Mouse (Mus musculus): ENCODE results near the gene Hsh2d. TPM values are rescaled to one million over a fixed set of nuclear protein-coding genes. Genes with fewer than 3 reads are reported as not detected.

Hsh2d gene
- not detected in 2 replicates for polyA plus RNA-seq (2014; fragmentation: Nextera tagmentation; extraction: Ambion mirVana)

GRCm38 (mm10) chr8:72189417-72190214 is at the start of gene Hsh2d:
TSS of gene Hsh2d (plus strand) at chr8:72189638.
- no peaks in the 10 kb centered on the region for H3K27me3 ChIP-seq (ENCODE audit: control insufficient read depth, insufficient read depth, low read length)
- 72% methylated on average over 12 of the region's 12 CpGs for WGBS

DNA sequence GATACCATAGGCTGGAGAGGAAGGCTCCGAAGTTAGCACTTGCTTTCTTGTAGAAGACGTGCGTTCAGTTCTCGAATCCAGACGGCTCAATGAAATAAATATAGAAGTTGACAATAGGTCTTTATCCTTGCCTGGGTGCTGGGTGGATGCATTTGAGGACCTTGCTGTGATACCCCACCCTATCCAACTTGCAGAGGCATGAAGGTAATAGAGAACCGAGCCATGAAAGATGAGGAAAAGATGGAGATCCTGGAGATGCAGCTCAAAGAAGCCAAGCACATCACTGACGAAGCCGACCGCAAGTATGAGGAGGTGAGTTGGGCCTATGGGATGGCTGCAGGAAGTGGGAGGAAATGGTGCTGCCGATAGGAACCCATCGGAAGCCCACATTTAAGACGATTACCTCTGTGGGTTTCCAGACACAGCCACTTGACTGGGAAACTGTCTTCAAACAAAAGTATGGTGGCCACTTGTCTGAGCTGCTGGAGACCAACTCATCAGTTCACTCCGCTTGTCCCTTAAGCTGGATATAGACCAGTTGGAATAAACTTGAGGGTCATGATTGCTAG is 46.1 kb upstream of the Hsh2d start:
- ATAC-seq (replicated peaks; ENCODE audit: insufficient number of reproducible peaks, low FRiP score, low TSS enrichment, low read depth) (no peak), DNase-seq (ENCODE audit: low spot score) (no peak)
- Histone ChIP-seq H3K36me3 (replicated peaks; ENCODE audit: control insufficient read depth, insufficient read depth, low read depth, low read length) (peaks cover 29% of the 10 kb centered on the region), H3K9ac (replicated peaks; ENCODE audit: low read length) (no peak overlapping the region), H3K27me3 (ENCODE audit: control insufficient read depth, insufficient read depth, low read length) (no peaks in the 10 kb centered on the region), H3K4me2 (ENCODE audit: low read depth, low read length) (no peak overlapping the region), H3K4me3 (ENCODE audit: low read depth, low read length) (no peak overlapping the region), H3K9me3 (replicated peaks; ENCODE audit: control insufficient read depth, low read length) (no peaks in the 10 kb centered on the region), H3K27ac (replicated peaks; ENCODE audit: low read depth, low read length) (no peak overlapping the region), H3K4me1 (ENCODE audit: control insufficient read depth, insufficient read depth, low read length) (no peaks in the 10 kb centered on the region)
- 90% methylated on average over 13 of the region's 13 CpGs for WGBS

More at GRCm38 (mm10) chr8:72189417-72190214, at the start of gene Hsh2d:
- no peaks in the 10 kb centered on the region for H3K36me3 ChIP-seq (replicated peaks; ENCODE audit: control insufficient read depth, insufficient read depth, low read depth, low read length)
- H3K4me1 ChIP-seq (ENCODE audit: control insufficient read depth, insufficient read depth, low read length): no peaks in the 10 kb centered on the region
- H3K4me2 ChIP-seq (ENCODE audit: low read depth, low read length): no peak within 1 kb of the TSS
- DNase-seq (ENCODE audit: low spot score): no peak
- H3K9me3 ChIP-seq (replicated peaks; ENCODE audit: control insufficient read depth, low read length): no peaks in the 10 kb centered on the region
- H3K27ac ChIP-seq (replicated peaks; ENCODE audit: low read depth, low read length): no peak within 1 kb of the TSS
- H3K4me3 ChIP-seq (ENCODE audit: low read depth, low read length): no peak within 1 kb of the TSS
- no peak within 1 kb of the TSS for H3K9ac ChIP-seq (replicated peaks; ENCODE audit: low read length)
- no peak for ATAC-seq (replicated peaks; ENCODE audit: insufficient number of reproducible peaks, low FRiP score, low TSS enrichment, low read depth)

DNA sequence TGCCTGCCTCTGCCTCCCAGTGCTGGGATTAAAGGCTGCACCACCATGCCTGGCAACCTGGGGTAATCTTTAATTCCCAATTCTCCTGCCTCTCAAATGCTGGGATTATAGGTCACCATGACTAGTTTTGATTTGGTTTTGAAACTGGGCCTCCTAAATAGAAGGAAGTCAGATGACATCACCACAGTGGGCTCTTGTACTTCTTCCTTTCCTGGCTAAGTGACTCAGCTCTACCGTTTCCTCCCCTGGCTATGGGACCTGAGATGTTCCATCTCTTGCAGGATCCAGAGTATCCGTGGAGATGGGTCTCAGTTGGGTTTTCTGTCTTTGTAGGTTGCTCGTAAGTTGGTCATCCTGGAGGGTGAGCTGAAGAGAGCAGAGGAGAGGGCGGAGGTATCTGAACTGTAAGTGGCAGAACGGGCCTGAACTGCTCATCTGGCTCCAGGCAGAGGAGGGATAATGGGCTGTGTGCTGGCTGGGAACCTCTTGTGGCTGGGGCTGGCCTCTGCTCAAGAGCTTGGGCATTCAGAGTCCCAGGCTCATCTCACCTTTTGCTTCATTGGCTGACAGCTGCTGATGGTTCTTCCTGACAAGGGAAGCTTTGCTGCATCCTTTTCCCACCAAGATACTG is 45.0 kb upstream of the Hsh2d start:
- ATAC-seq (replicated peaks; ENCODE audit: insufficient number of reproducible peaks, low FRiP score, low TSS enrichment, low read depth): no peak

GRCm38 (mm10) chr8:72145511-72145910 is 43.9 kb upstream of the Hsh2d start:
- Histone ChIP-seq H3K27ac (replicated peaks; ENCODE audit: low read depth, low read length) (no peak overlapping the region), H3K9me3 (replicated peaks; ENCODE audit: control insufficient read depth, low read length) (no peaks in the 10 kb centered on the region), H3K4me3 (ENCODE audit: low read depth, low read length) (no peak overlapping the region), H3K4me1 (ENCODE audit: control insufficient read depth, insufficient read depth, low read length) (no peaks in the 10 kb centered on the region), H3K9ac (replicated peaks; ENCODE audit: low read length) (no peak overlapping the region), H3K27me3 (ENCODE audit: control insufficient read depth, insufficient read depth, low read length) (no peaks in the 10 kb centered on the region), H3K36me3 (replicated peaks; ENCODE audit: control insufficient read depth, insufficient read depth, low read depth, low read length) (peaks cover 28% of the 10 kb centered on the region), H3K4me2 (ENCODE audit: low read depth, low read length) (no peak overlapping the region)
- 89% methylated on average over 3 of the region's 3 CpGs for WGBS
- DNase-seq (ENCODE audit: low spot score): no peak
- no peak for ATAC-seq (replicated peaks; ENCODE audit: insufficient number of reproducible peaks, low FRiP score, low TSS enrichment, low read depth)

More for the DNA sequence above, 45.0 kb upstream of the Hsh2d start:
- 91% methylated on average over 5 of the region's 5 CpGs for WGBS
- Histone ChIP-seq H3K27ac (replicated peaks; ENCODE audit: low read depth, low read length) (no peak overlapping the region), H3K4me3 (ENCODE audit: low read depth, low read length) (no peak overlapping the region), H3K4me2 (ENCODE audit: low read depth, low read length) (no peak overlapping the region), H3K27me3 (ENCODE audit: control insufficient read depth, insufficient read depth, low read length) (no peaks in the 10 kb centered on the region), H3K9ac (replicated peaks; ENCODE audit: low read length) (no peak overlapping the region), H3K4me1 (ENCODE audit: control insufficient read depth, insufficient read depth, low read length) (no peaks in the 10 kb centered on the region), H3K36me3 (replicated peaks; ENCODE audit: control insufficient read depth, insufficient read depth, low read depth, low read length) (peaks cover 27% of the 10 kb centered on the region), H3K9me3 (replicated peaks; ENCODE audit: control insufficient read depth, low read length) (no peaks in the 10 kb centered on the region)
- no peak for DNase-seq (ENCODE audit: low spot score)

DNA sequence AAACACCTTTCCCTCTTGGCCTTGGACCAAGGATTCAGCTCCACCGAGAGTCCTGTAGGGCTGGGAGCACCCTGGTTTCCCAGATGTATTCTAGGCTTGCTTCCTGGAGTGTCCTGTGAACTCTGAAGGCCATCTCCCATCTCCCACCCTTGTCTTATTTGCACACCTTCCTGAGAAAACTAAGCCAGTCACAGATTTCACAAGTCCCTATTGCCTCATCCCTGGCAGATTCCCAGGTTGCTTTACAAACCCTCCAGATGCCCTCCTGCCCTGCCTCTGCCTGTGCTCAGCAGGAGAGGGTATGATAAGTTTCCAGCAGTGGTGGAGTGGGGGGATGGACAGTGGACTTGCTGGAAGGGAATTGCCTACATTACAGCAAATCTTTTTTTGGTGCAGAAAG is 43.4 kb upstream of the Hsh2d start:
- H3K4me3 ChIP-seq (ENCODE audit: low read depth, low read length): no peak overlapping the region
- ATAC-seq (replicated peaks; ENCODE audit: insufficient number of reproducible peaks, low FRiP score, low TSS enrichment, low read depth) (no peak), DNase-seq (ENCODE audit: low spot score) (no peak)
- H3K27ac ChIP-seq (replicated peaks; ENCODE audit: low read depth, low read length): no peak overlapping the region
- H3K27me3 ChIP-seq (ENCODE audit: control insufficient read depth, insufficient read depth, low read length): no peaks in the 10 kb centered on the region
- H3K36me3 ChIP-seq (replicated peaks; ENCODE audit: control insufficient read depth, insufficient read depth, low read depth, low read length): peaks cover 28% of the 10 kb centered on the region
- no peak overlapping the region for H3K9ac ChIP-seq (replicated peaks; ENCODE audit: low read length)
- 95% methylated on average over 1 of the region's 1 CpGs for WGBS
- no peaks in the 10 kb centered on the region for H3K4me1 ChIP-seq (ENCODE audit: control insufficient read depth, insufficient read depth, low read length)
- no peak overlapping the region for H3K4me2 ChIP-seq (ENCODE audit: low read depth, low read length)
- no peaks in the 10 kb centered on the region for H3K9me3 ChIP-seq (replicated peaks; ENCODE audit: control insufficient read depth, low read length)

DNA sequence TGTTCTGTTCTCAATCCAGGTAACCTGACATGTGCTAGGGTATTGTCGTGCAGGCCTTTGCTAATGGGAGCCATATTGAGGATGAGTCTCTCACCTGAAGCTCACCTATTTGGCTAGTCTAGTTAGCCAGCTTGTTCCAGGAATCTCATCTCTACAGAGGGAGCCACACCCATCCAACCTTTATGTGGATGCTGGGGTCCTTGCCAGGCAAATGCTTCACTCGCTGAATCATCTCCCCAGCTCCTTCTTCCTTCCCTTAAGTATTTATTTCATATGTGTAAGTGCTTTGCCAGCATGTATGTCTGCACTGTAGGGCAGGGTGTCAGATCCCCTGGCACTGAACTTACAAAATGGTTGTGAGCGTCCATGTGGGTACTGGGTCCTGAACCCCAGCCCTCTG is 42.9 kb upstream of the Hsh2d start:
- Histone ChIP-seq H3K9me3 (replicated peaks; ENCODE audit: control insufficient read depth, low read length) (no peaks in the 10 kb centered on the region), H3K27me3 (ENCODE audit: control insufficient read depth, insufficient read depth, low read length) (no peaks in the 10 kb centered on the region), H3K36me3 (replicated peaks; ENCODE audit: control insufficient read depth, insufficient read depth, low read depth, low read length) (peaks cover 28% of the 10 kb centered on the region), H3K4me2 (ENCODE audit: low read depth, low read length) (no peak overlapping the region), H3K27ac (replicated peaks; ENCODE audit: low read depth, low read length) (no peak overlapping the region), H3K9ac (replicated peaks; ENCODE audit: low read length) (no peak overlapping the region), H3K4me1 (ENCODE audit: control insufficient read depth, insufficient read depth, low read length) (no peaks in the 10 kb centered on the region), H3K4me3 (ENCODE audit: low read depth, low read length) (no peak overlapping the region)
- ATAC-seq (replicated peaks; ENCODE audit: insufficient number of reproducible peaks, low FRiP score, low TSS enrichment, low read depth): no peak
- no peak for DNase-seq (ENCODE audit: low spot score)
- 88% methylated on average over 3 of the region's 3 CpGs for WGBS

DNA sequence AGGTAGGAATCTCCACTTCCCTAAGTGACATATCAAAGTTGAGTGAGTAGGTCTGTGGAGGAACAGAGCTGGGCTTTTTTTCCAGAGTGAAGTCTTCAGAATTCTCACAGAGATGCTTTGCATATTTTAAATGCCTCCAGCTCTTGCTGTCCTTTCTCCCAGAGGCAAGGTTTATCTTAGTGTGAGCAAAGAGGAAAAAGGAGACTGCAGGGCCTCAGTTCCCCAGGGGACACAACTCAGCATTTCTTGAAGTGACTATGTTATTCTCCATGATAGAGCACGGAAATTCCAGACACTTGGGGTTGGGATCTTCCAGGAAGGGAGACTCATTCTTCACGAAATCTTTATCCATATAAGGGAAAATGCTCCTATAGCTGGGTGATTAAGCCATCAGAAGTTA is 42.2 kb upstream of the Hsh2d start:
- Histone ChIP-seq H3K4me3 (ENCODE audit: low read depth, low read length) (no peak overlapping the region), H3K27me3 (ENCODE audit: control insufficient read depth, insufficient read depth, low read length) (no peaks in the 10 kb centered on the region), H3K36me3 (replicated peaks; ENCODE audit: control insufficient read depth, insufficient read depth, low read depth, low read length) (peaks cover 23% of the 10 kb centered on the region), H3K4me1 (ENCODE audit: control insufficient read depth, insufficient read depth, low read length) (no peaks in the 10 kb centered on the region), H3K4me2 (ENCODE audit: low read depth, low read length) (no peak overlapping the region), H3K9me3 (replicated peaks; ENCODE audit: control insufficient read depth, low read length) (no peaks in the 10 kb centered on the region), H3K9ac (replicated peaks; ENCODE audit: low read length) (no peak overlapping the region), H3K27ac (replicated peaks; ENCODE audit: low read depth, low read length) (no peak overlapping the region)
- DNase-seq (ENCODE audit: low spot score) (no peak), ATAC-seq (replicated peaks; ENCODE audit: insufficient number of reproducible peaks, low FRiP score, low TSS enrichment, low read depth) (no peak)
- WGBS: 82% methylated on average over 2 of the region's 2 CpGs

DNA sequence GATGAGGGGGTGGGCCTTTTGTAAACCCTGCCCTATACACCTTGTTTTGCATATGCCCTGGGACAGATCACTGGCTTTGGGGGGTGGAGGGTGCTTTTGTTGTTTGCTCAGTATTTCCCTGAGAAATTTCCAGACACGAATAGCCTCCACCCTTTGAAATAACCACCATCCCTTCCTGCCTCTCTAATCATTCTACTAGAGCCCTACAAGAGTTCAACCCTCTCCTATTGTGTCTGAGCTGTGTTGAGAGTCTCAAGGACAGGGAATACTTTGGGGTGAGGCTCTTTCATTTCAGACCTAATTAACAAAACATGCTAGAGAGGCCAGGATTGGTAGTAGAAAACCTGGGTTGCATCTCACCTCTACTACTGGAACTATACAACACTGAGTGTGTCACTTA is 40.4 kb upstream of the Hsh2d start:
- Histone ChIP-seq H3K36me3 (replicated peaks; ENCODE audit: control insufficient read depth, insufficient read depth, low read depth, low read length) (peaks cover 18% of the 10 kb centered on the region), H3K9ac (replicated peaks; ENCODE audit: low read length) (no peak overlapping the region), H3K4me1 (ENCODE audit: control insufficient read depth, insufficient read depth, low read length) (no peaks in the 10 kb centered on the region), H3K27me3 (ENCODE audit: control insufficient read depth, insufficient read depth, low read length) (no peaks in the 10 kb centered on the region), H3K27ac (replicated peaks; ENCODE audit: low read depth, low read length) (no peak overlapping the region), H3K4me3 (ENCODE audit: low read depth, low read length) (no peak overlapping the region), H3K4me2 (ENCODE audit: low read depth, low read length) (no peak overlapping the region), H3K9me3 (replicated peaks; ENCODE audit: control insufficient read depth, low read length) (no peaks in the 10 kb centered on the region)
- DNase-seq (ENCODE audit: low spot score): no peak
- WGBS: 81% methylated on average over 1 of the region's 1 CpGs
- ATAC-seq (replicated peaks; ENCODE audit: insufficient number of reproducible peaks, low FRiP score, low TSS enrichment, low read depth): no peak
